Mouse (Mus musculus) kidney, postnatal 14 days (tissue): Measurements from ENCODE around the gene Kdm4a.

Source experiments
- DNase-seq: peaks from one replicate; pipeline ENCODE4 v3.0.0; 2022; ENCODE audit warnings: mixed read lengths

Kdm4a gene

GRCm38 (mm10) chr4:118154889-118155288 is 25.0 kb downstream of the Kdm4a start:
- no peak for DNase-seq

GRCm38 (mm10) chr4:118152020-118152785 is 27.6 kb downstream of the Kdm4a start:
- DNase-seq = no peak

- DNase-seq = no peak
Observed at GRCm38 (mm10) chr4:118150804-118151203, 29.0 kb downstream of the Kdm4a start.

GRCm38 (mm10) chr4:118149956-118150680 is 29.7 kb downstream of the Kdm4a start:
- DNase-seq = no peak

- no peak for DNase-seq
Observed at GRCm38 (mm10) chr4:118149055-118149576, 30.7 kb downstream of the Kdm4a start.

GRCm38 (mm10) chr4:118148317-118148687 is 31.5 kb downstream of the Kdm4a start:
- DNase-seq = no peak

DNA sequence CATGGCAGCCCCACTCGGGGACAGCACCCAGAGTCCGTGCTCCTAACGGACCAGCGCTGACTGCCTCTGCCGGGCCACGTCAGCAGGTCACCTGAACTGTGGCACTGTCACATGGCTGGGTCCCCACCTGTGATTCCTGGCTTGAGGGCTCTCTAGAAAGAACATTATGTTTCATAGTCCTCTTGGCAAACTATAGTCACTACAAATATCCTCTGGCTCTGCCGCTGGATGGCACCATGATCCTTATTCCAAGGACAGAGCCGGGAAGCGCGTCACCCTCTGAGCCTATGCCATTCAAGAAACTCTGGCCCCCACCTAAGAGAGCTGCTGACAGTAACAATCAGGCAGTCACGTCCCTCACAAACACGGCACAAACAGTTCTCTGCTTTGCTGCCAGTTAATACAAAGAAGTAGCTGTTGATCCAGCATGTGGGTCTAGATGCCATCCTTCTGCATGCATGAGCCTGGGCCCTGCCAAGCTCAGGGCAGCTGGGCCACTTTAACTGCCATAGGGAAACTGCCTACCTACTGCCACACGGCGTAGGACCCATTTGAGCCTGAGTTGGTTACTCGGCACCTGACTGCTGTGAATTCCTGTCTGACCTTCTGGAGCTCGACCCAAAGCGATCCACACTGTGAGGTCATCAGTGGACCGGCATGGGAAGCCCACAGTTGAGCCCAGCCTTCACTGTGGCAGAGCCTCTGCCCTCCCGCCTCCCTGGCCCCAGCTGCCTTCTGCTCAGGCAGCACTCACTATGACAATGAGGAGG is 32.1 kb downstream of the Kdm4a start:
- no peak for DNase-seq

- no peak for DNase-seq
Observed at GRCm38 (mm10) chr4:118147090-118147489, 32.8 kb downstream of the Kdm4a start.

- no peak for DNase-seq
Observed at GRCm38 (mm10) chr4:118144324-118144723, 35.5 kb downstream of the Kdm4a start.

DNA sequence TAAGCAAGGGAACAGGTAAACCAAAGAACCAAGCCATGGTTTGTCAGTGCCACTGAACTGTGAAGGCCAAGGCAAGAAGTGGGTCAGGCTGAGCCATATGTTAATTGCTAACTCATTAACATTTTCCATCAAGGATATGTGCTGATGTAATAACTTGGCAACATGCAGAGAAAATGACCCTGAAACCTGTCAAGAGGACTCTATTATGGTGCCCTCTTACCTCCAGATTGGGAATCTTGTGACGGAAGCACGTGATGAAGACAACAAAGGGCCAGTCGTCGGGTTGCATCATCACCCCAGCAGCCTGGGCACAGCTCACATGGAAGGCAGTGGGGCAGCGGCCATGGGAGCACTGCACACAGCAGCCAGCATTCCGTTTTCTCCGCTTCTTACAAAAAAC is 36.2 kb downstream of the Kdm4a start:
- DNase-seq = peak; percentile 81

DNA sequence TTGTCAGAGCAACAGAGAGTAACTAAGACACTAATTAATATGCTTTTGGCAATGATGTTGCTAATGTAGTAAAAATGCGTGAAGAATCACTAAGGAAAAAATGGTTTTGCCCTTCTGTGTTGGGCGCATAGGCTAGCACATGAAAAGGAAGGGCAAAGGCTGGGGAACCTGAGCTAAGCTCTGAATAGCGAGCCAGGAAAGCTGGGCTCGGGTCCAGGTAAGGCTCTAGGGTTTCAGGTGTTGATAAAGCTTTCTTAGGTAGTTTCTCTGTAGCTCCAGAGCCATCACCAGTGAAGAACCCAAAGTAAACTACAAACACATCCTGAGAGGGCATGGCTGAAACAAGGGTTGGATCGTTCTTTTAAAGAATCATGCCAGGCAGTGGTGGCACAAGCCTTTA is 38.3 kb downstream of the Kdm4a start:
- peak; percentile 26 for DNase-seq

DNA sequence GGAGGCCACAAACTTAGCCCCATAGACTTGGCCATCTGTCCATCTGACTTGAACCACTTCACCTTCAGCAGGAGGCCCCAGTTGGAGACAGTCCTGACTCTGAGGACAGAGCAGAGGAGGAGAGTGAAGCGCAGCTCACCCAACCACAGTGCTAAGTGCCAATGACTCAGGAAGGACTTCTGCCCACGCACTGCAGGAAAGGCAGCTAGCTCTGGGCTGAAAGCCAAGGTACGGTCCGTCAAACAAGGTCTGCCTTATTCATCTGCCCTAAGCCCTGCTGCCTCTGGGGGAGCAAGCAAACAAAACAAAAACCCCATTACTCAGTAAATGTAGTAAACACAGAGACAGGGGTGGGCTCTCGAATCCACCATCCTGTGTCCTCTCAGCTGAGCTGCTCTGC is 41.0 kb downstream of the Kdm4a start:
- DNase-seq = peak; percentile 89

DNA sequence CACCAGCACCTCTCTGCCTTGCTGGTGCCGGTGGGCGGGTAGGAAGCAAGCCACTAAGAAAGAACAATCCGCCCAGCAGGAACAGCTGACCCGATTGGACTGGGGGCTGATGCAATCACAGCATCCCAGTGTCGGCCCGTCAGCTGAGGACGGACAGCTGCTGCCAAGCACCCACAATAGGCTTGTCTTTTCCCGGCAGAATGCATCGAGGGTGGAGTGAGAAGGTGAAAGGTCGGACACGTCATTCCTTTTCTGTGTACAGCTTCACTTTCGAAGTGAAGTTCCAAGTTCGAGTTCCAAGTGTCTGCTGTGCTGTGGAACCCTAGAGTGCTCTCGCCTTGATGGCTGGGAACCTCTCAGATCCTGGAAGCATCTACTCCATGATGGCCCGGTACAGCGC is 42.0 kb downstream of the Kdm4a start:
- no peak for DNase-seq

DNA sequence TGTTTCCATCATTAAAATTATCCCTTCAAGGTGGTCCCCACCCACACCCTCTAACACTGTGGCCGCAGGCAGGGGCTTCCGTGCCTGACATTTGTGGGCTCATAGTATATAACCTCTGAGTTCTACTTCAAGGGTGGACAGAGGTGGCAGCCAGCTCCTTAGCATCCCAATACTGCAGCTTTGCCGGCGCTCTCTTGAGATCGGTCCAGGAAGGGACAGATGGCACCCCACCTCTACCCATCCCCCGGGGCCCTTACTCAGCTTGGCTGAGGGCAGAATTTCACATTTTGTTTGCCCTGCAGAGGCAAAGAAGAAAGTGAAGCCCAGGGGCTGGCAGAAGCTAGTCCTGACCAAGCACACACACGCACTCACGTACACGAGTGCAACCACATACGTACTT is 42.5 kb downstream of the Kdm4a start:
- no peak for DNase-seq

DNA sequence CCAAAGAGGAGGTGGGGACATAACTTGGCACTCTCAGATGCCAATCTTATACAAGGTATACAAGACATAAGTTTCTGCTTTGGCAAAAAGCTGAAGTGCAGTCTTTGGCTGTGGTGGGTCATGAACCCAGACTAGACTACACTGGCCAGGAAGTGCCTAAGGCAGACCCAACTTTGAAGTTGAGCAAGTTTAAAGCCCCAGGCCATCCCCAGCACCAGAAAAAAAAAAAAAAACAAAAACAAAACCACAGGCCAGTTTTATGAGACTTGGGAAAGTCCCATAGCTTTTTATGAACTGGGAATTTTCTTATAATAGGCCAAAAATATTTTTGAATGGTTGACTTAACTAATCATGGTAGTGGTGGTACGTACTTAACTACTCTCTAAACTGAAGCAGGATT is 44.4 kb downstream of the Kdm4a start:
- DNase-seq = no peak

DNA sequence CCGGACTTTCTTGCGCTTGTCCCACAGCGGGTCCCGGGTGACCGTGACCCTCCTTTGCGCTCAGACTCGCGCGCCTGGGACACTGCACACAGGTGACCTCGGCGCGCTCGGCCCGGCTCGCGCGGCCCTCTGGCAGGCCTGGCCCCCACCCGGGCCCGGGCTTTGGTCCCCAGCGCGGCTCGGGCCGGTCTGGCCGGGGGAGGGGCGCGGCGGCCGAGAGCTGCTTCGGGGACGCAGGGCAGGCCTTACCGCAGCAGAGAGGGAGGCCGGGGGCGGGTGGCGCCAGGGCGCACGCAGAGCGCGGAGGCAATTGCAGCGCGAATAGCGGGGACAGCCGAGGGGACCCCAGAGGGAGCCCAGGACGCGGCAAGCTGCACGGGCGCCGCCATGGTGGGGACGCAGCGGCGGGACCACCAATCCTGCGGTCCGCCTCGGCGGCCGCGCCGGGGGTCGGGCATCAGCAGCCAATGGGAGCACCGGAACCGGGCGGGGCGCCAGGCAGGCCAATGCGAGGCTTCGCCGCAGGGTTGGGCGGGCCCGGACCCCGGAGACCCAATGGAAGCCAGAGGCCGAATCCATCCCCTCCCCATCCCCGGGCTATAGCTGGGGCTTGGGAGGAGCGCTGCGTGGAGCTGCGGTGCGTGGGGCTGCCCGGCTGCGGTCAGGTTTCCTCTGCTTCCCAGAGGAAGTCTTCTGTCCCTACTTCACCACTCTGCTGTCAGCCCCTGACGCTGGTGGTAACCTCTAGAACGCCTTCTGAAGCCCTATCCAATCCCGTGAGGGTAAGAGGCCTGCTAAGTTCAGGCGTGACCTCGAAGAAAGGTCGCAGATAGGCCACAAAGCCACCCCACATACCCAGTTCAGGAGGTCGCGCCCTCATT is 45.1 kb downstream of the Kdm4a start, which contains the start of gene St3gal3:
Gene St3gal3, minus strand, starts transcription at position 430 of the 881 bp plus-strand sequence.
- DNase-seq = peak; percentile 99

- DNase-seq = no peak
Observed at GRCm38 (mm10) chr4:118131329-118131728, 48.5 kb downstream of the Kdm4a start.

GRCm38 (mm10) chr4:118123030-118123704 is 56.7 kb downstream of the Kdm4a start:
- no peak for DNase-seq

DNA sequence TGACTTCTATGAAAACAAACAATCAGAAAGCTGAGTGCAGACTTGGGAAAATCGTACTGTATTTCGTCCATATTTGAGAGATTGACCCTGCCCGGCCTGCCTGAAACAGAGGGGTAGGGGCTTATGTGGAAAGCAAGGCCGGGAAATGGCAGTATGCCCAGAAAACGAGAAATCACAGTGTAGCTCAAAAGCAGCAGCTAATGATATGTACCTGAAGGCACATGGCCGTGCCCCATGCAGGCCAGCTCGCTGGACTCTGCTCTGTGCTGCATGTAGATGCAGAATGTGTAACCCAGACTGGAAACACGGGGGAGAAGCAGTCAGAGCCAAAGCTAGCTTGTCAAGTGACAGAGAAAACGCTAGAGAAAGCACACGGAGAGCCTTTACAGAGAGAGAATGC is 57.8 kb downstream of the Kdm4a start:
- peak; percentile 68 for DNase-seq

GRCm38 (mm10) chr4:118117565-118117964 is 62.3 kb downstream of the Kdm4a start:
- DNase-seq = no peak

DNA sequence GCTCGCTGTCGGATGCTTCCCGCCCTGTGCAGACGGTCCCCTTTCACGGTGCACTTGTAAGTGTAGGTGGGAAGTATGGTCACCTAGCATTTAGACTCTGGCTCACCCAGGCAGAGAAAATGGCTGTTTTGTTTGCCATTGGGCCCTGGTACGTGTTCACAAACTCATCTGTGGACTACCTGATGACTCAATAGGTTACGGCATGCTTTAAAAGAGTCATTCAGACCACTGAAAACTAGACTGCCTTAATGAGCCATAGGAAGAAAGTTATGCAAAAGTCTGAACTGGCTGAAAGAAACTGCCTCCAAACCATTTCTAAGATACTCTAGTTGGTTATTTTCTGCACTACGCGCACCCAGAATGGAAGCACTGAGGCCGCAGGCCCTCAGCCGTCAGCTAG is 63.7 kb downstream of the Kdm4a start:
- DNase-seq = no peak

DNA sequence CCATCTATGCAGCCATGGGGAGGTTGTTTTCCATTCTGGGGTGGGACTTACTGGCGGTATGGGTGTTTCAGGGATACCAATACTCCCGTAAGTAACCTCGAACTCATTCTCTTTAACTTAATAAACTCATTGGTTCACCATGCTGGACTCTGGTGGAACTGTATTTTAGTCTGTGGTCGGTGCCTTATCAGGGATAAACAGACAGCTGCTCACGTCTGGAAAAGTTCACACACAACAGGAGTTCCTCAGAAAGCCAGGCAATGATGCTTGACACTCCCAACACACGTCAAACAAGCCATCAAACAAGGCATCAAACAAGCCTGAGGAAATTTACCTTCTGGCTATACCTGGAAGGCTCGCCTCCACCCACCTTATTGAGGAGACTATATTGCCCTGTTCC is 64.7 kb downstream of the Kdm4a start:
- no peak for DNase-seq
